Mouse (Mus musculus) bone marrow, adult 2 months (tissue): ENCODE results near the gene Map6.

Experiments
- CTCF ChIP-seq: fragments of 200-500 bp; IDR thresholded peaks from 2 replicates; pipeline ENCODE4 v1.5.1; 2011; ENCODE audit warnings: low read length, control low read depth; ENCODE audit not compliant: control insufficient read depth, insufficient read depth
- POLR2A ChIP-seq: fragments of 200-500 bp; IDR thresholded peaks from 2 replicates; pipeline ENCODE4 v1.6.1; 2011; ENCODE audit warnings: low read depth, mild to moderate bottlenecking, control low read depth, low read length, borderline replicate concordance; ENCODE audit not compliant: control insufficient read depth

DNA sequence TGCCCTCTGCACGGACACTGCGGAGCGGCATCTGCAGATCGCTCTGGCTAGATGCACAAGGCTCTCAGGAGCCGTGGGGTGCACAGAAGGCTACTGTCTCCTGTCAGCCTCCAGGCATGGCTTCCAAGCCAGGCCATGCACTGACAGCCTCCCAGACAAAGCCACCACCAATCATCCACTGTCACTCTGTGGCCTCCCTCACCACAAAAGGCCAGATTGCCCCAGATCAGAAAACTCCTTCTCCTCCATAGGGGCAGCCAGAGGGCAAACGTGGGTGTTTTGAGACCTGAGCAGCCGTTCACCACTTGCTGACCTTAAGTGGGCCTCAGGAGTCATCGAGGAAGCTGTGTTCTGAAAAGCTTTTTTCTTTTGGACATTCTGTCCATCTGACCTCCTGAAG, 111.6 kb downstream of the Map6 start:
- TF ChIP-seq CTCF (no peak), POLR2A (no peak)
